Mouse (Mus musculus): ENCODE results near the gene Gpx6.

The Gpx6 gene

DNA sequence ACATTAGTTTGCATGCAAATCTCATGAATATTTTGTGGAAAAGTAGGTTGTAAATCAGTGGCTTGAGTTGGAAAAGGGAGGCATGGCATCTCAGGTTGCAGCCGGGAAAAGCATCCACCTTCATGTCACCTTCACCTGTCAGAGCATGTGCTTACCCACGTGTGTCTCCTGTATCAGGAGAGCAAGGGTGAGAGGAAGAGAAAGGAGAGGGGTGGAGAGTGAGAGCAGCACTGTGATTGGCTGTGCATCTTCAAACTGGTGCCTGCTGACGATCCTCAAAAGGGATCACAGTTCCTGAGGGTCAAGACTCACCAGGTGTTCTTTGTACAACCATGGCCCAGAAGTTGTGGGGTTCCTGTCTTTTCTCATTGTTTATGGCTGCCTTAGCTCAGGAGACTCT, at the start of gene Gpx6:
Gene Gpx6 (plus strand): TSS at position 200 of the 400 bp plus-strand sequence.
- DNase-seq (ENCODE audit: low read depth, low spot score), result no peak

DNA sequence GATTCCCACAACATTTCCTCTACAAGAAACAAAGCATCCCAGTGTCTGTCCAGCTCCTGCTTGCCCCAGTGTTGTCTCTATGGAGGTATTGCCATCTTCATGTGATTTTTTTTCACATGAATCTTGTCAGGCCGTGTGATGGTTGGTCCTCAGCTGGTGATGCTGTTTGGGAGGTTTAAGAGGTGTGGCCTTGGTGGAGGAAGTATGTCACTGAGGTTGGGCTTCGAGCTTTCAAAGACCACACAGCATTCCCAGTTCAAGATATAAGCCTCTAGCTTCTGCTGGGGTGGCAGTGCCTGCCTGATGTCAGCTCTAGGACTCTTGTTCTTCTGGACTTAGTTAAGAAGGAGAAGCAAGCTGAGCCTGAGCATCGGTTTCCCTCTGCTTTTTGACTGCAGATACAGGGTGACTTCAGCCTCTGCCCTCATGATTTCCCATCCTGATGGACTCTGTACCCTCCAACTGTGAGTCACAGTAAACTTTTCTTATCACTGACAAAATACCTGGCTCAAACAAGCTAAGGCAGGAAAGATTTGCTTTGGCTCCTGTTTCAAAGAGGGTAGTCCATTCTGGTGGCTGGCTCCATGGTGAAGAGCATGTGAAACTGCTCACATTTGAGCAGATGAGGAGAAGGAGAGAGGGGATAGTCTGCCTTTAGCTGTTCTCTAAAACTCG, 49.0 kb upstream of the Gpx6 start:
- DNase-seq (ENCODE audit: low read depth, low spot score), result no peak

DNA sequence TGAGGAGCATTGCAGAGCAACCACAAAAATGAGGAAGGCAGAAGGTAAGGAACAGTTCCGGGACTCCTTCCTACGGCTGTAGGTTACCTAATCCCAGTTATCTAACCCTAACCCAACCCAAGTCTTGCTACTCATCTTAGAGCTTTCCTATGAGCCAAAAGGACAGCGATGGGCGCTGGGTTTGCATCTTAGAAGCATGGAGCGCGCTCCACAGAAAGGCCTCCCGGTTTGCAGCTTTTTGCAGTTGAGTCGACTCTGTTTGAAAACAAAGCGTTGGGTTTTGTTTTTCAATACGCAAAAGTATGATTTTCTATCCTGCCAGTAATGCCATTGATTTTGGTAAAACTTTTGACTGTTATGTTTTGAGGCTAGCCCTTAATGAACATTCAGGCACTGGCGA, 48.0 kb upstream of the Gpx6 start:
- DNase-seq (ENCODE audit: low read depth, low spot score), result no peak

DNA sequence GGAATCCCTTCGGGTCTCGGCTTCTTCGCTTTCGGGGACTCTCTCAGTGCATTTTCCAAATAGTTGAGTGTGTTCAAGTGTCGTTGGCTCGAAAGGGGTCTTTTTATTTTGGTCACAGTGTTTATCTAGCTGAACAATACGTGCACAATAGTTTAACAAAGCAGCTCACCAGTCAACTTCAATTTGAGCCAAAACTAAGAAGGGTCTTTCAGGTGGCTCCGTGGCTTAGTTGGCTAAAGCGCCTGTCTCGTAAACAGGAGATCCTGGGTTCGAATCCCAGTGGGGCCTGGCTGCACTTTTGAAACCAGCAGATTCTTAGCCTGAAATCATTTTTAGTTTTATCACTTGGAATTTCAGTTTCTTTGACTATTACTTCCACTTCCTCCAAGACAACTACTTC, 47.6 kb upstream of the Gpx6 start:
- DNase-seq (ENCODE audit: low read depth, low spot score), result peak; percentile 86

DNA sequence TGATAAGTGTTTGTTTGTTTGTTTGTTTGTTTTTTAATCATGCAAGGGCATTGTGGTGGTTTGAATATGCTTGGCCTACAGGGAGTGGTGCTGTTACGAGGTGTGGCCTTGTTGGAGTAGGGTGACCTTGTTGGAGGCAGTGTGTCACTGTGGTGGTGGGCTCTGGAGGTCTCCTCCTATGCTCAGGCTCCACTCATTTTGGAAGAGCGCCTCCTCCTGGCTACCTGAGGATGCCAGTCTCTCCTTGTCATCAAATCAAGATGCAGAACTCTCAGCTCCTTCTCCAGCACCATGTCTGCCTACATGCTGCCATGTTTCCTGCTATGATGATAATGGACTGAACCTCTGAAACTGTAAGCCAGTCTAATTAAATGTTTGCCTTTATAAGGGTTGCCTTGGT, 46.2 kb upstream of the Gpx6 start:
- no peak for DNase-seq (ENCODE audit: low read depth, low spot score)

DNA sequence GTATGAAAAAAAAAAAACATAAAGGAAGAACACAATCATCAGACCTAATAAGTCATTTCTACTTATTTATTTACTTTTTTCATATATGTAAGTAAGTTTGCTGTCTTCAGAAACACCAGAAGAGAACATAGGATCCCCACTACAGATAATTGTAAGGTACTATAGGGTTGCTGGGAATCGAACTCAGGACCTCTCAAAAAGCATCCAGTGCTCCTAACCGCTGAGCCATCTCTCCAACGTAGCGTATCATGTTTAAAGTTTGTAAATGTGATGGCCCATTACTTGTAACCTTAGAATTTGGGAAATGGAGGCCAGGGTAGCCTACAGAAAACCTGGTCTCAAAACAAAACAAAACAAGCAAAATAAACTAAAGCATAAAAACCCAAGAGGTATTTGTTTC, 44.4 kb upstream of the Gpx6 start:
- peak; percentile 43 for DNase-seq (ENCODE audit: low read depth, low spot score)

DNA sequence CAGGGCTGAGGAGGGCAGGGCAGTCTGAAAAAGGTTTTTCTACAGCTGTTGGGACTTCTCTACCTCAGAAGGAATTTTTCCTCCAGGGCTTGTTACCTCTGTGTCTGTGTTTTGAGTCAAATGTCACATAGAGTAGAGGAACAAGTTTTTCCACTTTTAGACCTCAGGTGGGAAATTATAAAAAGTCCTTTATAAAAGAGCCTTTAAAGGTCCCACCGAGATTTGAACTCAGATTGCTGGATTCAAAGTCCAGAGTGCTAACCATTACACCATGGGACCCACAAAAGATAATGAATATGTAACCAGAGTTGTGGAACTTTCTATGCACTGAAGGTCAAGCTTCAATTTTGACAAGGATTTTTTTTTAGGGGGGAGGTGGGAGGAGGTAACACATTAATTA, 43.7 kb upstream of the Gpx6 start:
- peak; percentile 48 for DNase-seq (ENCODE audit: low read depth, low spot score)

DNA sequence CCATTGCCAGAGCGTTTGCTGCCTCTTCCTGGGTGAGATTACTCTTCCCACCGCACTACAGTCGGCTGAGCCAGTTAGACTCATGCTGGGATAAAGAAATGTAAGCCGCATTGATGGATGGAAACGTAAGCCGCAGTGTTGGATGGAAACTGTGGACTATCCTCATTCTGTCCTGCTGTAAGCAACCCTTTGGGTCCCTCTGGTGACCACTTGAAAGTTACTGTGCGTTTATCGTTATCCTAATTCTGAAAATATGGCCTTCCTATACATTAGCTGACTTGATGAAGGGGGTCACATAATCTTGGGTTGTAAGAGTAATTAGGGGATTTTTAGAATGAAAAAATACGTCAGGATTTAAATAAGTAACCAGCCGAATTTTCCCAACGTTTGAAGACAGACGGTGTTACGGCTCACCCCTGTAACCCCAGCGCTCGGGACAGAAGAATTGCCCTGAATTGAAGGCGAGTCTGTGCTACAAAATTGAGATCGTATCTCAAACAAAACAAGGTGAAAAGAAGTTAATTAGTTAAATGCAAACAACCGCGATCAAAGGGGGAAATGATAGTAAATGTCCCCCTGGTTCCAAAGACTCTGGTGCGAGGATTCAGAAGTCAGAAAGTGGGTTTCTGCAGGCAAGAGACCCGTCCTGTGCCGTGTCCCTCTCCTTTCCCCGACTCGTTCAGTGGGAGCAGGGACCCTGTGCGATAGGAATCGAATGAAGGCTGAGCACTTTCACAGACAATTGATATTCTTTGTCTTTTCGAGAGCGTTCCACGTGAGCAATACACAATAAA, 36.7 kb upstream of the Gpx6 start:
- DNase-seq (ENCODE audit: low read depth, low spot score), result peak; percentile 72

DNA sequence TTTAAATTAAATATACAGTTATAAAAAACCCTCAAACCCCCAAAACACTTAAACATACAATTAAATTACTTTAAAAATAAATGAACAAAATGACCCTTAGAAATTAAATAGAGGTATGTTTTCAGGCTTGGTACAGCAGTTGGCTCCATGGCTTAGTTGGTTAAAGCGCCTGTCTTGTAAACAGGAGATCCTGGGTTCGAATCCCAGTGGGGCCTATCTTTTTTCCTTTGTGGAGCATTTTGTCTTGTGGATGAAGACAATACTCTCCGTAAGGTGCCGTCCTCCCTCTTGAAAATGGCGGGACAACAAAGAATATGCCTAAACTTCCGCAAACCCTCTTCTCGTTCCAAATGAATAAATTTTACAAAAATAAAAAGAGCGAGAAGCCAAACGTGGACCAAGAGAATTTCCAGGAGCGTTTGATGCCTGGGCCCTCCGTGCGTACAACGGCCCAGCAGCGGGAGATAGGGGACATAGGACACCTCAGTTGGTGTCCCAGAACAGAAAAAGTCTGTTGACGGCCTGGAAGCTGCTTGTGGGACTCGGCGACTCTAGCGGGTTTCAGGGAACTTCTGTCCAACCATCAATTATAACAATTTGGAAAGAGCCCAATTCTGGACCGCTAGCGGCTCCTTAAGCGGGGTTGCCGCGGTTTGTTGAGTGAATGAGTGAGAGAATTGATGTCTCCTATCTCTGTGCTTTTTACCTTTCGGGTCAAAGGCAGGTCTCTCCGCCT, 35.9 kb upstream of the Gpx6 start:
- peak; percentile 94 for DNase-seq (ENCODE audit: low read depth, low spot score)

DNA sequence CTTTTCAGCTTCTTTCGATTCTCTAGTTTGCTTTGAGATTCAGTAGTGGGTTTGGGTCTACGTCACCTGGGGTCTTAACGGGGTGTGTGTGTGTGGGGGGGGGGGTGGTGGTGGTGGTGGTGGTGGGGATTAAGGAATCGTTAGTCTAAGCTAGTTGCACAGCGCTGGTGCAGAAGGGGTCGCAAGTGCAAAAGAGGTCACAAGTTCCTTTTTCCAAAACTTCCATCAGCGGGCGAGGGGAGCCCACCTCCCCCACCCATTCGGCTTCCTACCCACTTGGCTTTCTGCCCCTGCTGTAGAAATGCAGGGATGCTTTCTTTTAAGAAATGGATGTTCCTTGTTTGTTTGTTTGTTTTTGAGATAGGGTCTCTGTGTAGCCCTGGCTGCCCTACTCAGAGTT, 35.4 kb upstream of the Gpx6 start:
- DNase-seq (ENCODE audit: low read depth, low spot score), result peak; percentile 22

DNA sequence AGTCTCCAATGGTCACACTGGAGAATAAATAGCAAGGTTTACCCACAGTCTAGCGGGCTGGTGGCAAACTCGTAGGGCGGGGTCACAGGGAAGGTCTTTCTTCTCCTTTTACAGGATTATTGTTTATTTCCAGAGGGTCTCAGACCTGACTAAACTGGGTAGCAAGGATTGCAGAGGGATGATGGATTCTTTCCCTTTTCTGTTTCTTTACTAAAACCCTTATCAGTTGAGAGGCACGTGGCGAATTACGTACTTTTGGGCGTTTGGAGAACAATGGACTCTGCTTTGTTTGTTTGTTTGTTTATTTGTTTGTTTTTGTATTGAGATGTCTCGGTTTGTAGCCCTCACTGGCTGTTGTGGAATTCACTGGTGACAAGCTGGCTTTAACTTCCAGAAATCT, 32.8 kb upstream of the Gpx6 start:
- no peak for DNase-seq (ENCODE audit: low read depth, low spot score)

DNA sequence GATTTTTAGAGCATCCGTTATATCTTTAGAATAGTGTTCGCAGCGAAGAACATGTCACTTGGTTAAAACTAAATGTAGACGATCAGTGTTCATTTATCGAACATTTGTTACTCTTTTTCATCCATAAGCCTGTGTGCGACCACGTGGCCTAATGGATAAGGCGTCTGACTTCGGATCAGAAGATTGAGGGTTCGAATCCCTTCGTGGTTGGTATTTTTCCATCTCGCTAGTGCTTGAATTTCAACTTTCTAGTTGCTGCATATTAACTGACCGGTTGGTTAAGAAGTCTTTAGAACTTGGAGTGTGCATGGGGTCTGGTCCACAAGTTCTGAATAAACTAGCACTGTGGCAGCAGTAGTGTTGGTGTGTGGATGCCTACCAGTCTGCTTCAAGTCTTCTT, 32.4 kb upstream of the Gpx6 start:
- peak; percentile 91 for DNase-seq (ENCODE audit: low read depth, low spot score)

DNA sequence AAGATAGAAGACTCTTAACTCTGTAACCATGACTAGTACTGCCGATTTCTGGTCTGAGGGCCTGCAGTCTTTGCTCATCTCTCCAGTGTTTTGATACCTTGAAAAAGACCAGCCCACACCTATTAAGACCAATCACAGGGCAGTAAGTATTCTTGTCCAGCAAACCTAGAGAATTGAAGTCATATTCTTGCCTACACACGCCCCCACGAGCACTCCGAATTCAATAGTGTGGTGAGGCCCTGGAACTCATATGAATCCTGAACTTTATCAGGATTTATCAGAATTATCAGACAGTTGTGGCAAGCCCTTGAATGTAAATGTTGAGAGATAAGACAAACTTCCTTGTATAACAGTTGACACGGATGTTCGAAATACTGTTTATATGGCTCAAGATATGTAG, 19.3 kb upstream of the Gpx6 start, which contains the start of gene Gpx5:
Gene Gpx5 (minus strand): TSS at position 101 of the 400 bp plus-strand sequence.
- DNase-seq (ENCODE audit: low read depth, low spot score), result no peak

DNA sequence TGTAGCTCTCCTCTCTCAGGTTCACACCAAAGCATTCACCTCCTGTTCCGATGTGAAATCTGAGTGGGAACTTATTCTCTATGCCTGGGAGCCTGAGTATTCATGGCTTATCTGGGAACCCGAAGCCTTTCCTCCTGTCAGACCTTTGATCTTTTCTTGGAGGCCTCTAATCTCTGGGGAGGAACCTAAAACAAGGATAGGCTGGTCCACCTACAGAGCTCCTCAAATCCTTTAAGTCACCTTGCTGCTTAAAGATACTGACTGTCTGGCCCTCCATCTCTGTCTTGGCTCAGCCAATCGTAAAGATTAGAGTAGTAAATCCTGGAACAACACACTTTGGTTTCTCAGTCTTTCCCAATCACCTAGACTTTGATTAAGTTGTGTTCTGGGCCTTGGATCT, 13.4 kb upstream of the Gpx6 start:
- DNase-seq (ENCODE audit: low read depth, low spot score), result no peak

DNA sequence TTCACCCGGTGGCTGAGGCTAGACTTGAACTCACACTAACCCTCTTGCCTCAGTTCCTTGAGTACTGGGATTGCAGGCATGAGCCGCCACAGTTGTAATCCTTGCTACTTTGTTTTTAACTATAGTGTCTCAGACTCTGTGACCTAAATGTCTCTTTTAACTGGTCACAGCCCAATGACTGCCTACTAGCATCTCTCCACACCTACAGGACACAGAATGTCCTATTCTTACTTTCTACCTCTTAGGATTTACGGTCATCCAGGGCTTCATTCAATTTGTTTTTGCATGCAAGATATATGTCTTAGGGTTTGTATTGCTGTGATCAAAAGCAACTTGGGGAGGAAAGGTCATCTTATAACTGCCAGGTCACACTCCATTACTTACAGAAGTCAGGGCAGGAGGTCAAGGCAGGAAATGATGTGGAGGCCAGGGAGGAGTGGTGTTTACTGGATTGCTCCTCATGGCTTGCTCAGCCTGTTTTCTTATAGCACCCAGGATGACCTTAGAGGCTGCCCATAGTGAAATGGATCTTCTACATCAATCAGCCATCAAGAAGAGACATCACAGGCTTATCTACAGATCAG, 7.3 kb upstream of the Gpx6 start:
- peak; percentile 48 for DNase-seq (ENCODE audit: low read depth, low spot score)

DNA sequence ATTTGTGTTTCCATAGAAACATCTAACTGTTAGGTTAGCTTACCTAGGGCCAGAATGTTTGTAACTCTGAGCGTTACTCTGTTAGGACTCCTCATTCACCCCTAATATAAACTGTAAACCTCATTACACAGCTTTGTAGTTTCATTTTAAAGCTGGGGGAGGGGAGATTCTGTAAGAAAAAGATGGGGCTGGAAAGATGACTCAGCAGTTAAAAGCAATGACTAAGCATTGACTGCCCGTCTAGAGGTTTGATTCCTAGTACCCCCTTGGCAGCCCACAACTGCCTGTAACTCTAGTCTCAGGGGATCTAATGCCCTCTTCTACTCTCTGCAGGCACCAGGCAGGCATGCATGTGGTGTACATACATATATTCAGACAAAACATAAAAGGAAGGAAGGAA, 2.1 kb upstream of the Gpx6 start:
- DNase-seq (ENCODE audit: low read depth, low spot score), result no peak

DNA sequence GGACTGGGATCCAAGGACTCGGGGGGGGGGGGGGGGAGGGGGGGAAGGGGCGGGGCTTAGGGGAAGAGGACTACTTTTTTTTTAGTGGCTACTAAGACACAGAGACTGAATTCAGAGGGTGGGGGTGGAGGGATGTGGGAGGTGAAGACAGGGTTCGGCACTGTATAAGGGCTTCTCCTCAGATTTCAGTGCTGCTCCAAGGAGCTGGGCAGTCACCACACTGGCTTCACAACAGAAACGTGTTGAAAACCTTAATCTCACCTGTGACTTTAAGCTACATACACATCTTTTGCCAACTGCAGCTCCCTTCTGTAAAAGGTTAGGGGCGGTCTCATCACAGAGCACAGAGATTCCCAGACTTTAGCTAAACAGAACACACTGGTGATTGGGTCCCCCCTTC, 929 bp downstream of the Gpx6 start:
- no peak for DNase-seq (ENCODE audit: low read depth, low spot score)

DNA sequence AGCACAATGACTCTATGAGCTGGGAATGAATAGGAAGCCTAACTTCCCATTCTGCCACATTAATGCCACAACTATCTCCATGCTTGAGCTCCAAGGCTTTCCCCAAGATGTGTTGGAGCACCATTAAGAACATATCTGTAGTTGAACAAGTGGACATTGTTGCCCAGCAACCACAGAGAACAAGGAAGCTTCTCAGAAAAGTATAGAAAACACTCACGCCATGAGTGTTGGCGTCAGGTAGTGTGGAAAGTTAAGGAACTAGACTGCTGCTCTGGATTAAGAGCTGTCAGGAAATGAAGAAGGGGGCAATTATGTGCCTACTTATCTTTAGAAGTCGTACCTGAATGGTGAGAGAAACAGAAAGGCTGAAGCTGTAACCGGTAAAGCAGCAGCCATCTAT, 2.0 kb downstream of the Gpx6 start:
- no peak for DNase-seq (ENCODE audit: low read depth, low spot score)

DNA sequence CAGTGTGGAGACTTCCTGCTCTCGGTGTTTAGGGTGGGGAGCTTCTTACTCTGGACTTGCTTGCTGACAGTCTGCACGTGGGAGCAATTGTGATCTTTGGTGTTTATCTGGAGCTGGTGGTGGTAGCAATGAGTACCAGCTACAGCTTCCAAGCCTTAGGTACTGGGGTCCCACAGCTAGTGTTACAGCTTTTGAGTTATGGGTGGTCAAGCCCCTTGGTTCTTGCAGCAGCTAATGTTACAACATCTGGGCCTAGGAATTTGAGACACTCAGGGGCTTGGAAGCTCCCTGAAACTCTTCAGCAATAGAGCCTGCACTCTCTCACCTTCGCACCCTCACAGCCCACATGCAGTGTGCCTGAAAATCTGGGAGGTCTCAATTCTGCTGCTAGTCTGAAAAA, 8.3 kb downstream of the Gpx6 start:
- no peak for DNase-seq (ENCODE audit: low read depth, low spot score)

DNA sequence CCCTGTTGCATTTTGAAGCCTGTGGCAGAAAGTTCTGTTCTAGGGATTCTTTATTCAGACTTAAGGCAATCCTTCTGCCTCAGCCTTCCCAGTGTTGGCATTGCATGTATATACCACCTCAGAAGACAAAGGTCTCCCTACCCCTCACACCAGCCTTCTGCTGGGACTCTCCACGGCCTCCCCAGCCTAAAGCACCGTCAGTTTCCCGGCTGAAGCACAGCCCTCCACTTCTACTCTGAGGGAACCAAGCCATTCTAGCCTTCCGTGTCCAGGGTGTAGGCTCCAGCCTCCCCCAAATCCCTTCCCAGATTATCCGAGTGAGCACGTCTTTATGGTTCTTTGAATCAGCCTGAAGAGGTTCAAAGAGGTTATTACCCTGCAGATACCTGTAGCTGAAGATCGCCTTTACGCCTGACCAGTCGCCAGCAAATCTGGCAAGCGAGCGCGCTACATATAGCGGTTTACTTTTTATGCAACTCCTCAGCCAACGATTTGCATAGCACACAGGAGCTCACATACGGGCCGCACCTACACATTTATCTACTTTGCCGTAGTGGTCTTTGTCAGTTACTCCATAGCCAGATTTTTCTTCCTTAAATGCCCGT, 10.1 kb downstream of the Gpx6 start:
- no peak for DNase-seq (ENCODE audit: low read depth, low spot score)

DNA sequence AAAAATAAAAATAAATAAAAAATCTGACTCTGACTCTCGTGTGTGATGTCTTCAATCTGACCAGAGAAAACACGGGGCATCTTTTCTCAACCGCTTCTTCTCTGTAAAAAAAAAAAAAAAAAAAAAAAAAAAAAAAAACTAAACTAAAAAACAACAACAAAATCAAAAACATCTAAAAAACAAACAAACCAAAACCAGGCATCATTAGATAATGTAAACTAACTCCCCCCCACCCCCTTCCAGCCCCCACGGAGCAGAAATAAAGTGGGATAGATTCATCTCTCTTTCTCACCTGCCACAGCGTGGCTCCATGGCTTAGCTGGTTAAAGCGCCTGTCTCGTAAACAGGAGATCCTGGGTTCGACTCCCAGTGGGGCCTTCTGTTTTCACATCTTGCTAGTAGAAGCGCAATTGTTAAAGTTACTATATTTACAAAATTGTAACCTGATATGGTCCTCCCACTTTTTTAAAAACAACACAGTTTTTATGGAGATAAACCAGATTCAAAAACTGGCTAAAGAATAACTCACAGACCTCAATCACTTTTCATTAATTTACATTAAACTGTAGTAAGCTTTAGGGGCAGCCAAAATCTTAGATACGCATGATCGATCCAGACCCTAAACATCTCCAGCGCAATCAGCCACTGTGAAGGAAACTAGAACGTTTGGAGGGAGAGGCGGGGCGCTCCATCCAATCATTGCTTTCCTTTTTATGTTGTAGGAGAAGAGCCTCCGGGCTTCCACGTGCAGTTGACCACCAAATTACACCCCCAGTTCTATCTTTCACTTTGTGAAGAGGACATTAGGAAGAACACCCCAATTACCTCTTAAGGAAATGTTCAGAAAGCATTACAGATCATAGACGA, 10.8 kb downstream of the Gpx6 start:
- DNase-seq (ENCODE audit: low read depth, low spot score), result peak; percentile 66

All from mesoderm, embryonic 11.5 days (tissue).